Mouse (Mus musculus): ENCODE data around the gene Sec62. TPM values are rescaled to one million over a fixed set of nuclear protein-coding genes. Genes with fewer than 3 reads are reported as not detected.
"Not testable (repeated sequence)": the region's sequence is repeated elsewhere in the genome, so short reads cannot be mapped to it uniquely, and the experiment has no call there.

Sec62 gene
- polyA plus RNA-seq, 1 experiment = 8.8 TPM

- WGBS = 78% methylated on average over 5 of the region's 5 CpGs
These were observed 33.4 kb downstream of the Sec62 start for GRCm38 (mm10) chr3:30826069-30826468.

GRCm38 (mm10) chr3:30831848-30832606, 39.4 kb downstream of the Sec62 start:
- WGBS = 74% methylated on average over 15 of the region's 15 CpGs
- DNase-seq (ENCODE audit: low read depth, low spot score) = no peak

More at GRCm38 (mm10) chr3:30826069-30826468, 33.4 kb downstream of the Sec62 start:
- DNase-seq (ENCODE audit: low read depth, low spot score) = no peak

- WGBS = 86% methylated on average over 3 of the region's 3 CpGs
- no peak for DNase-seq (ENCODE audit: low read depth, low spot score)
These were observed 40.6 kb downstream of the Sec62 start for GRCm38 (mm10) chr3:30833254-30833653.

GRCm38 (mm10) chr3:30845755-30846154, 53.1 kb downstream of the Sec62 start:
- no peak for DNase-seq (ENCODE audit: low read depth, low spot score)
- 80% methylated on average over 2 of the region's 2 CpGs for WGBS

GRCm38 (mm10) chr3:30847413-30847812, 54.7 kb downstream of the Sec62 start:
- DNase-seq (ENCODE audit: low read depth, low spot score) = no peak

GRCm38 (mm10) chr3:30851422-30851821, 58.7 kb downstream of the Sec62 start:
- DNase-seq (ENCODE audit: low read depth, low spot score) = no peak
- WGBS = 69% methylated on average over 6 of the region's 6 CpGs

More at GRCm38 (mm10) chr3:30847413-30847812, 54.7 kb downstream of the Sec62 start:
- 16% methylated on average over 1 of the region's 1 CpGs for WGBS

- no peak for DNase-seq (ENCODE audit: low read depth, low spot score)
- 43% methylated on average over 5 of the region's 5 CpGs for WGBS
These were observed 60.9 kb downstream of the Sec62 start for GRCm38 (mm10) chr3:30853596-30853995.

- DNase-seq (ENCODE audit: low read depth, low spot score) = peak; percentile 72
- WGBS = under 1% methylated on average over 75 of the region's 75 CpGs
These were observed 63.2 kb downstream of the Sec62 start, which contains the start of gene Gpr160 for GRCm38 (mm10) chr3:30855604-30856458. Gpr160 (plus strand) TSS chr3:30855950.

GRCm38 (mm10) chr3:30859599-30859998, 66.9 kb downstream of the Sec62 start:
- 99% methylated on average over 8 of the region's 8 CpGs for WGBS
- not testable (repeated sequence) for DNase-seq (ENCODE audit: low read depth, low spot score)

GRCm38 (mm10) chr3:30860705-30861104, 68.0 kb downstream of the Sec62 start:
- DNase-seq (ENCODE audit: low read depth, low spot score) = no peak
- 46% methylated on average over 4 of the region's 4 CpGs for WGBS

GRCm38 (mm10) chr3:30863712-30864435, 71.2 kb downstream of the Sec62 start:
- 49% methylated on average over 5 of the region's 5 CpGs for WGBS
- no peak for DNase-seq (ENCODE audit: low read depth, low spot score)

- 76% methylated on average over 1 of the region's 1 CpGs for WGBS
- no peak for DNase-seq (ENCODE audit: low read depth, low spot score)
These were observed 72.0 kb downstream of the Sec62 start for GRCm38 (mm10) chr3:30864640-30865039.

- WGBS = 86% methylated on average over 5 of the region's 5 CpGs
- no peak for DNase-seq (ENCODE audit: low read depth, low spot score)
These were observed 75.5 kb downstream of the Sec62 start for GRCm38 (mm10) chr3:30868176-30868575.

GRCm38 (mm10) chr3:30868625-30869024, 76.0 kb downstream of the Sec62 start:
- DNase-seq (ENCODE audit: low read depth, low spot score) = no peak
- WGBS = 87% methylated on average over 5 of the region's 5 CpGs

- 56% methylated on average over 1 of the region's 1 CpGs for WGBS
- no peak for DNase-seq (ENCODE audit: low read depth, low spot score)
These were observed 77.3 kb downstream of the Sec62 start for GRCm38 (mm10) chr3:30869995-30870394.

Other genes with a start within 250 kb of the Sec62 start
- gene Mecom, start 244.9 kb upstream of the Sec62 start, polyA plus RNA-seq (2012; rRNA removed) = 4.4 and 6.5 TPM in 2 replicates
- gene Actrt3, start 192.9 kb upstream of the Sec62 start, polyA plus RNA-seq (2012; rRNA removed) = 0.11 TPM in 1 of 2 replicates, not detected in the other
- gene Mynn, start 190.8 kb upstream of the Sec62 start, polyA plus RNA-seq (2012; rRNA removed) = 6.0 and 7.8 TPM in 2 replicates
- not detected in 2 replicates for gene Lrriq4, start 148.4 kb upstream of the Sec62 start, polyA plus RNA-seq (2012; rRNA removed)
- not detected in 2 replicates for gene Lrrc34, start 145.0 kb upstream of the Sec62 start, polyA plus RNA-seq (2012; rRNA removed)
- gene Lrrc31, start 93.0 kb upstream of the Sec62 start, polyA plus RNA-seq (2012; rRNA removed) = 5.3 and 10.7 TPM in 2 replicates
- gene Samd7, start 46.6 kb upstream of the Sec62 start, polyA plus RNA-seq (2012; rRNA removed) = not detected in 2 replicates
- gene Gpr160, start 63.1 kb downstream of the Sec62 start, polyA plus RNA-seq (2012; rRNA removed) = 59.4 and 63.3 TPM in 2 replicates
- gene Phc3, start 176.5 kb downstream of the Sec62 start, polyA plus RNA-seq (2012; rRNA removed) = 5.5 and 16.1 TPM in 2 replicates
- gene Prkci, start 202.9 kb downstream of the Sec62 start, polyA plus RNA-seq (2012; rRNA removed) = 6.9 and 13.8 TPM in 2 replicates

All from large intestine, adult 2 months (tissue).